Mouse (Mus musculus): Measurements from ENCODE around the gene Galnt11.
"Not testable (repeated sequence)": the region's sequence is repeated elsewhere in the genome, so short reads cannot be mapped to it uniquely, and the experiment has no call there.

Galnt11 gene

DNA sequence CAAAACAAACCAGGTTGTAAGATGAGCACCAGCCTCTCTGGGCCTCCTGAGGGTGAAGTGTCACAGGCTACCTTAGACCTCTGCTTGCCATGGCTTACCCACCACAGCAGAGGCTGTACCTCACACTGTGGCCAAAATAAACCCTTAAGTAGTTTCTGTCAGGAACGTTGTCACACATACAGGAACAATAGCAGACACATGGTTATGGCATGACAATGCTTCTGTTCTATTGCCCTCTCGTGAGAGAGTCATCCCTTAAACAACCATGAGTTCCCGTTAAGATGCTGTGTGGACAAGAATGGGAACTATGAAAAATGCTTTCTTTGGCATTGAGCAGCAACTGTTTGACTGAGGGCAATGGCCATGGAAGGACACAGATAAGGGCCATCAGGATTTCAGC is at the start of gene Galnt11:
TSS of gene Galnt11 (plus strand) at position 301 of the 400 bp plus-strand sequence.
- DNase-seq (ENCODE audit: low spot score): no peak

DNA sequence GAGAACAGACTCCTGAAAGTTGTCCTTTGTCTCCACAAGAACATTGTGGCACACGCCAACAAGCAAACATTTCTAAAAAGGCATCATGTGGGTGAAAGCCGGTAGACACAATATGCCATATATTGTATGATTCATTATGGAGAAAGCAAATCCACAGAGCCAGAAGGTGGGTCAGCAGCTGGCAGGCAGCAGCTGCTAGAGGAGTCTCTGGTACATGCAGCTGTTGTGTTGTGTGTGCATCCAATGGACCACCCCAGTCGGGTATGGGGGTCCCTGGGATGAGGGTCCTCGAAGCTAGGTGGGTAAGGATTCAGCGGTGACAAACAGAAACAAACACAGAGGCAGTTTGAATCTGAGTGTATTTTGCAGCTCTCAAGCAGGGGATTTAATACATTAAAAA is 43.8 kb upstream of the Galnt11 start:
- DNase-seq (ENCODE audit: low spot score): not testable (repeated sequence)

DNA sequence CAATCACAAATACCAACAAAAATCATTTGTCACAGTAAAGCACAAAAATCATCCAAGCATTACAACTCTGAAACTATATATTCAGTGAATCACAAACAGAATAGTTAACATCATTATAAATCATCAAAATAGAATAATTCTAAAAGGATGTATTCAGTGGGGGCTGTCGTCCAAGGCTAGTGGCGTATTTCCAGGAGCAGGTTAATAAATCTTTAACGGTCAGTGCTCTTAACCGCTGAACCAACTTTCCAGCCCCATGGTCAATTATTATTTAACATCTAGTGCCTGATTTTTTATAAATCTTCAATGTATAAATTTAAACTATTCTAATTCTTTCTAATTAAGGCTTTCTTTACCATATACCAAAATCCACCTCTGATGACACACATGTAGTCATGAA is 43.2 kb upstream of the Galnt11 start:
- not testable (repeated sequence) for DNase-seq (ENCODE audit: low spot score)

DNA sequence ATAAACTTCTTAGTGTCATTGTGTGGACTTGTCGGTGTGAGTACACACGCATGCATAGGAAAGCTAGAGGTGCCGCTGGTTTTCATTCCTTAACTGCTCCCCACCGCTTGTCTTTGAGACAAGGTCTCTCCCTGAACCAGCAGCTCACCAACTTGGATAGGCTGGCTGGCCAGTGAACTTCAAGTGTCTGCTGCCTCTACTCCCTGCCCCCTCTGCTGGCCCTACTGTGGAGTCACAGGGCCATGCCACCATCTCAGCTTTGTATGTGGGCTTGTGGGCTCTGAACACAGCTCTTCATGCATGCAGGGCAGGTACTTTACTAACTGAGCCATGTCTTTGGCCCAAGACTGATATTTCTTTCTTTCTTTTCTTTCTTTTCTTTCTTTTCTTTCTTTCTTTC is 42.4 kb upstream of the Galnt11 start:
- DNase-seq (ENCODE audit: low spot score): peak; percentile 13

DNA sequence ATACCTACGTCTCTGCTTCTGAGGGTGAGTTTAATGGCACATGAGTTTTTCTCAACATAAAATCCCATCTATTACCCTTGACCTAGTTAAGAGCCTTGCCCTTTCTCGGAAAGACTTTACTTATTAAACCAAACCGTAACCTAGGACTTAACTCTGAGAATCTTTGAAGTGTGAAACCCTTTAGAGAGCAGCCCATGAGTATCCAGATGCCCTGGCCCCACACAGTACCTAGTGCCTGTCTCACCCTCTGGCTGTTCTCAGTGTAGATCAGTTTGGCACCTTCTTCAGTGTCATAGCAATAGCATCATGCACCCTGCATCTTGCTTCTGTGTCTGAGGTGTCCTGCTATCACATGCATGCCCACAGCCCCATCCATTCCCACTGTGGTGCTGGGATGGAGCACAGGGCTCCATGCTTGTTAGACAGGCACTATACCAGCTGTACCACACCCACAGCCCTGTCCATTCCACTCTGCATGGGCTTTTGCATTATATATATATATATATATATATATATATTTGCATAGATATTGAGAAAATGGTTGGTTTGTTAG is 41.7 kb upstream of the Galnt11 start:
- DNase-seq (ENCODE audit: low spot score): no peak

DNA sequence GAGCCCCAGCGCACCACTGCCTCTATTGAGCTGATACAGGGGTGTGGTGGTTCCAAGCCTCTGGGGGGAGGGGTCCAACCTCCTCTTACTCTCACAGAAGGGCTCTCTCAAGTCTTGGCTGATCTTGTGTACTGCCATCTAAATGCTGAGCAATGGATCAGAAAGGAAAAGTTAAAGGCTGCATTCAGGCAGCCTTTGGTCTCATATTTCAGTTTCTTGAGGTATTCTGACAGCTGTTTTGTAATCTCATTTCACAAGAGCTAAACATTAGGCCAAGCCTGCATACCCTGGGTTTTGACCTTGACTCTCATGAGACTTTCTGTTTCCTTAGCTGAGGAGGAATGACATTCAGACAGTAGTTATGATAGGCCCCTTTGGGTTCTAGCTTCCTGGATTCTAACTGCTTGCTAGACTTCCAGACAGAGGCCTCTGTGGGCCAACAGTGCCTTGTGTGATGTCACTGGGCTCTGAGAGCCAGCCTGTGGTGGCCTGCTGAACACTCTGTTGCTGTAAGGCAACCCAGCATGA is 40.6 kb upstream of the Galnt11 start, which contains the start of gene Galntl5:
TSS of gene Galntl5 (plus strand) at position 457 of the 528 bp plus-strand sequence.
- DNase-seq (ENCODE audit: low spot score): no peak

DNA sequence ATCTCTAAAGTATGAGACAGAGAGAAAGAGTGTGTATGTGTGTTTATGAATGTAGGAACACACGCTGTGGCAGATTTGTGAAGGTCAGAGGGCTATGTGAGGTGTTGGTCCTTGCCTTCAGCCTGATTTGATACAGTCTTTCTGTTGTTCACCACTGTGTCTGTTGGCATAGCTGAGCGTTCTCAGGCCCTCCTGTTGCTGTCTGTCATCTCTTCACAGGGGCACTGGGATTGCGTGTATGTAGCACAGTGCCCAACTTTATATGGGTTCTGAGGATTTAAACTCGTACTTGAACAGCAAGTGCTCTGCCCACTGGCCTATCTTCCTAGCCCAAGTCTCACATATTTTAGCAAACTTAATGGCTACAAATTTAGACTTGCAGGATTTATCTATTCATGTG is 38.1 kb upstream of the Galnt11 start:
- DNase-seq (ENCODE audit: low spot score): no peak

DNA sequence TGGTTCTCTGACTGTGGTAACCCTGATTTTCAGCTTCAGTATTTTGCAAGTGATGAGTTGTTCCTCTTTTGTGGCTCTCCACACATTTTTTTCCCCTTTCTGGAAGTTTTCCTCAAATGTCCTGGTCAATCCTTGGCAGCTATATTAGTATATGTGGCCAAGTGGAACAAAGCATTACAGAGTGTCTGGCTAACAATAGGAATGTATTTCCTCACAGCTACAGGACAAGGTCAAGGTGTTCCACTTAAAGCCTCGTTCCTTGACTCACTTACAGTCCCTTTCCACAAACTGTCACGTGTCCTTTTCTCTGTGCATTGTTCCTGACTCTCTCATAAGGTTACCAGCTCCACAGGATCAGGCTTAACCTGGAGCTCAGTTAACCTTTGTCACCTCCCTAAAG is 37.1 kb upstream of the Galnt11 start:
- no peak for DNase-seq (ENCODE audit: low spot score)

DNA sequence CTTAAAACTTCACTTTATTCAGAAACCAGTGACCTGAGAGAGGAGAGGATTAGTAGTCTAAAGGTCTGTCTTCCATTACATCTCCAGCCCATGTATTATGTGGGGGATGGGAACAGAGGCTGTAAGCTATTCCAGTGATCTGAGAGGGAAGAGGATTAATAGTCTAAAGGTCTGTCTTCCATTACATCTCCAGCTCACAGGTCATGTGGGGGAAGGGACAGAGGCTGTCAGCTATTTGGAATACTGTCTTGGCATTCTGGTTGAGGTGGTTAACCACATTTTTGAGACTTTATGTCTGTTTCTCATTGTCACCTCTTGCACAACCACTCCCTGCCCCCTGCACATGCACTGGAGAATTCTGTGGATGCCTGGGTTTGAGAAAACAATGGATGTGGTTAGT is 34.0 kb upstream of the Galnt11 start:
- DNase-seq (ENCODE audit: low spot score): peak; percentile 4

DNA sequence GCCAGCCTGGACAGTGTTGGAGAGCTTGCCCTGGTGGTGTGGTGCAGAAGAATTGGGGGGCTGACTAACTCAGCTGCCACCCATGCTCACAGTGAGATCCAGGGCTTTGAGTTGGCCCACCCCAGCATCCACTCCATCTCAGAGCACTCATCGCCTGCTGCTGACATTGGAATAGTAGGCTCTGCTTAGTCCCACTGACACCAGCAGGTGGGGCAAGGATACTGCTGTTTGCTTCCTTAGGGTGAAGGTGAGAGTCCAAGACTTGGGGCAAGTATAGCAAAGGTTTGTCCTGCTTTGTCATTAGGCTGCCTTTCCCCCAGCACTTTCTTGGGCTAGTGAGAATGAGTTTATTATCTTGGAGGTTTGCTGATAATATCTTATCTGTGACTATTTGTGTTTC is 32.9 kb upstream of the Galnt11 start:
- peak; percentile 35 for DNase-seq (ENCODE audit: low spot score)

DNA sequence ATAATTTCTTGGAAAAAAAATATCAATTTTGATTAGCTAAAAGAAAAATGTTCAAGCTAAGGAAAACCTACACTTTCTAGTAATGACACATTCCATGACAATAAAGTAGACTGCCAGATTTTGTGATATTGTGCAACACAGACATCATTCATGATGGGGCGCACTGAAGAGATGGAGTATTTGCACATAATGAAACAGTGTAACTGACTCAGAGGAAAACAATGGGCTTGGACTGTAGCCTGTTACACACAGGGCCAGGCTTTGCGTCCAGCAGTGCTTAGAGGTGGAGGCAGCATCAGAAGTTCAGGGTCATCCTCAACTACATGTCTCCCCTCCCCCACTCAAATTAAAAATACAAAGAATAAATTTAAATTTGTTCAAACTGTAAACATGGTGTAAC is 31.2 kb upstream of the Galnt11 start:
- no peak for DNase-seq (ENCODE audit: low spot score)

DNA sequence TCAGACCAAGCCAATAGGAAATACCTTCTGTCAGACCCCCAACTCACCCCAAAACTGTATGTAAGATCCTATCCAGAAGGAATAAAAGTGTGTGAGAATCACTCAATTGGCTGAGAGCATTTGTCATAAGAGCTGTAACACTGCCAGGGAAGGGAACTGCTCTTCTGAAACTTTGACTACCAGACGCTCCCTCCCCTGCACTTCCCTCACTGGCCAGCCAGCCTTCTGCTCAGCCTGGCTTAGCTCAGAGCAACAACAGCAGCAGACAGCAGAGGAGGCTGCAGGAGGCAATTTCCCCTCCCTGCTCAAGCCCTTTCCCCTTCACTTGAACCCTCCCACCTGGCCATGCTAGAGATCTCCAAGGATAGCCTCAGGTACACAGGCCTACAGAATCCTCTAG is 9.8 kb upstream of the Galnt11 start:
- DNase-seq (ENCODE audit: low spot score): no peak

DNA sequence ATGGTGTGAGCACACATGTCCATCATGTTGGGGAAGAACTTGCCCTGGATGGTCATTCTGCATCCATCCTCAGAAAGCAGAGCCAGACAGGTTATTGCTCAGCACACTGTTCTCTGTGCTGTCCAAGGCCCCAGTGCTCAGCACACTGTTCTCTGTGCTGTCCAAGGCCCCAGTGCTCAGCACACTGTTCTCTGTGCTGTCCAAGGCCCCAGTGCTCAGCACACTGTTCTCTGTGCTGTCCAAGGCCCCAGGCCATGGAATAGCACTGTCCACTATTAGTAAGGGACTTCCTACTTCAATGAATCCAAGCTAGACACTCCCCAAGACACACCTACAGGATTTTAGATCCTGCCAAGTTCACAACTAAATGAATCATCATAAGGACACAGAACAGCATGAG is 8.5 kb upstream of the Galnt11 start:
- not testable (repeated sequence) for DNase-seq (ENCODE audit: low spot score)

DNA sequence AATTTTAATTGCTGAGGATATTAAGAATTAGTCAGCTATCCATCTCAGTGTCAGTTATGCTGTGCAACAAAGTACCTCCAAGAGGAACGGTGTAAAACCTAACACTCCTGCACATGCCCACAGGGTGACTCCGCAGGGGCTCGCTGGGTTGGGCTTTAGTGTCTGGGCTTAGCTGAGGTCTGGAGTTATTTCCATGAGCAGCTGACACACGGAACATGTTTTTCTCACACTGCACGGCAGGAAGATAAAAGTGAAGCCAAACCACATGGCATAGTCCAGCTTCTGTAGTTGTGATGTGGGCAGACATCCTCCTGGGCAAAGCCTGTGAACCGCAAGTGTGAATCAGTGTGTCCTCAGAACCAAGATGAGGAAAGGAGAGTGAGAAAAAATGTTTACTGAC is 6.7 kb upstream of the Galnt11 start:
- no peak for DNase-seq (ENCODE audit: low spot score)

DNA sequence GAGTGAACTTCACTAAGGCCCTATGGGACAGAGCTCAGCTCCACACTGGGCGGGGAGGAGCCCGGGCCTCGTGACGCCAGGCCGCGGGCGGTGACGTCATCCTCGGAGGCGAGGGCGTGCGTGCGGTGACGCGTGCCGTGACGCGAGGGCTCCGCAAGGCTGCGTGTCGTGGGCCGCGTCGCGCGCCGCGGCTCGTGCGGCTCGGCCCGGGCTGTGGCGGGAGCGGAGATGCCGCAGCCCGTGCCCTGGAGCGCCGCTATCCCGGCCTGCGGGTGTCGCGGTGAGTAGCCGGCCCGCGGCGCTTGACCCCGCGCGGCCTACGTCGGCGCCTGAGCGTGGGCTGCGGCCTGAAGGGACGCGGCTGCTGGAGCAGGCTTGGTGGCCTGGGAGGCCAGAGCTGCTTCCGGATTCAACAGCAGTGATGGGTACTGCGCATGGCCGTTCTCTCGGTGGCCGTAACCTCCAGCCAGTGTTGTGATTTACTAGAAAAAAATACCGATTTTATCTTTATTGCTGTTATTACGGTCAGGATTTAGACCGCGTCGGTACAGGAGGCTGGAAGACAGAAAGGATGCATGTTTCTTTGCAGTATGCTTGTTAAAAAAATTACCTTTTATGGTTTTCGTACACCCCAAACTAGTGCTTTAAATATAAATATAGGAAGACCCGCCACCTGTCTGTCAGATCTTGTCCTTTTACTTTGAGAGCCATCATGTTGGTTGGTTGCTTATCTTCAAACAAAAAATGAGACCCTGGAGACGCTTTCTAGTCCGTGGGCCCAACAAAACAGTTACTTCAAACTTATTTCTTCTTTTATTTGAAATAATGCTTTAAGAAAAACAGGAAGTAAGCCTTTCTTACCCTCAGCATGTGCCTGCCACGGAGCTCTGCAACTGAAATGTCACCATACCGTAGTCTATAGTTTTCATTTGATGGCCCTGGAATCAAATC is 1.3 kb downstream of the Galnt11 start, which contains the start of gene E130116L18Rik:
TSS of gene E130116L18Rik (minus strand) at position 402 of the 951 bp plus-strand sequence.
- DNase-seq (ENCODE audit: low spot score): peak; percentile 85

DNA sequence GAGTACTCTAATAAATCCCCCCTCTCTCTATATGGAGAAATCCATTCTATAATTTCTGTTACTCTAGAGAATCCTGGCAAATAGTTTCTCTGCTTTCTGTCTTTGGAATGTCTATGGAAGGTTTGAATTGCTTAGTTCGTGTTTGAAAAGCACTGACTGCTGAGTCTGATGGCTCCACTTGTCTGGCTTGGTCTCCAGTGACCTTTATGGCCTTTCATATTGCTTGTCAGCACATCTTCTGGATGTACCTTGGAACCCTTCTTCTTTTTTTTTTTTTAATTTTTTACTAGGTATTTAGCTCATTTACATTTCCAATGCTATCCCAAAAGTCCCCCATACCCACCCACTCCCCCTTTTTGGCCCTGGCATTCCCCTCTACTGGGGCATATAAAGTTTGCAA is 2.7 kb downstream of the Galnt11 start:
- not testable (repeated sequence) for DNase-seq (ENCODE audit: low spot score)

DNA sequence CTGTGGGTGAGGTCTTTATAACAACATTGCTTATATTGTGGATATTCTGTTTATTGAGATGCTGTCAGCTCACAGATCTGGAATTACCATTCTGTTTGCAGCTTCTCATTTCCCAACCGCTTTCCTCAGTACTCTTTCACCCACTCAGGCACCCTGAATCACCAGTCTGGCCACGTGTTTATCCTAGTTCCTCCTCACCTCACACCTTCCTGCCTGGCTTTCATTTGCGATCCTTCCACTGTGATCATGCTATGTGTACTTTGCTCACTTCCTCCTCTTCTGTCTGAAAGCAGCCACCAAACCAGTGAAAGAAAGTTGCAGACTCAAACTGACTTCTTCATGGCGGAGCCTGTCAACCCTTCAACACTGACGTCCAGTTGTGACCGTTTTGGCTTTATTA is 21.4 kb downstream of the Galnt11 start:
- DNase-seq (ENCODE audit: low spot score): no peak

DNA sequence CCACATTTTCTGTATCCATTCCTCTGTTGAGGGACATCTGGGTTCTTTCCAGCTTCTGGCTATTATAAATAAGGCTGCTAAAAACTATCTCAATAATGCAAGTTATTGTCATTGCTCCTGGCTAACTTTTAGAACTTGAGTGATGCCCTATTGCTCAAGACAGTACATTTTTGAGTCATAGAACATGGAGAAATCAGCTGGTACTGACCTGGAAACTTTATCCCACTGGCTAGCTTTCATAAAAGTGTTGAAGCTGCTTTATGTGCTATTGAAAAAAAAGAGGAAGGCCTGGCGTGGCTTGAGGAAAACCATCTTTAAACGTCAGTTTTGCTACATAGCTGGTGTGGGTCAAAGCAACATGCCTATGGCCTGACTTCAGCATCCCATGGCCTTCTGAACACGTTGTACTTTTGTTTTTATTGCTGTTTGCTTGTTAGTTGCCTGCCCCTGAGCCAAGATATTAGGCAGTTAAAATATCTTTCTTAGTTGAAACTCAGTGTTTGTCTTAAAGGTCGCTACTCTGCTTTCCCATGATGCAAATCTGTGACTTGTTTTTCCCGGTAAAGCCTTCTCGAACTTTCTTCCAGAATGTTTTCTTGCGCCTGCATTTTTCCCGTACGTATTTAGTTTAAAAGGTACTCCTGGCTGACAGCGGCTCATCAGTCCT is 24.2 kb downstream of the Galnt11 start:
- no peak for DNase-seq (ENCODE audit: low spot score)

DNA sequence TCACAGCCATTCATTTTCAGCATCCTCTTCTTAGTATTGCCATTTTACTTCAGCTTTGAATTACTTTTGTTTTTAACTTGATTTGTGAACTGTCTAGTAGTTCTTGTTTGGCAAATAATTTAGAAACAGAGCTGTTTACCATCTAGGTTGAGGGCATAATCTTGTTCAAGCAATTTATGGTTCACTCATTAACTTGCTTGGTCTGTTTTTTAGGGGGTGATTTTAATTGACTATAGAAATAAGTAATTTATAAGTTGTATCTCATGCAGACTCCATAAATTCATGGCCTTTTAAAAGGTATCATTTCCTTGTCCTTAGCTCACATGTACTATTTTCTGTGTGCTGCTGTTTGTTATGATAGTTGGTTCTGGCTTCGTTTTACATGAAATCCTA is 24.8 kb downstream of the Galnt11 start:
- DNase-seq (ENCODE audit: low spot score): no peak

DNA sequence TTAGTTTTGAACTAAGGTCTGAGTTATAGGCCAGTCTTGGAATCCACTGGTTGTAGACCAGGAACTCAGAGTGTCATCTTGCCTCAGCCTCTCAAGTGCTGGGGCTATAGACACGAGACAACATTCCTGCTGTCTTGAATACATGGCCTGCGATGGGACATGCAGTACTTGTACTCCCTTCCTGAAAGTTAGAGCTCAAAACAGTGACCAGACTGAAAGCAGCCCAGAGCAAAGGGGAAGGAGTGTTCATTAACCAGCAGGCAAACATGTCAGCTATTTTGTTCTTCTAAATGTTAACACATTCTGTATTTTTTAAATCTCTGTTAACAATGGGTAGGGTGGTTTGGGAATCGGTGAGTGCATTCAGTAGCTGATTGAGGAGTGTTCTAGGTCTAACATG is 25.3 kb downstream of the Galnt11 start:
- DNase-seq (ENCODE audit: low spot score): no peak

DNA sequence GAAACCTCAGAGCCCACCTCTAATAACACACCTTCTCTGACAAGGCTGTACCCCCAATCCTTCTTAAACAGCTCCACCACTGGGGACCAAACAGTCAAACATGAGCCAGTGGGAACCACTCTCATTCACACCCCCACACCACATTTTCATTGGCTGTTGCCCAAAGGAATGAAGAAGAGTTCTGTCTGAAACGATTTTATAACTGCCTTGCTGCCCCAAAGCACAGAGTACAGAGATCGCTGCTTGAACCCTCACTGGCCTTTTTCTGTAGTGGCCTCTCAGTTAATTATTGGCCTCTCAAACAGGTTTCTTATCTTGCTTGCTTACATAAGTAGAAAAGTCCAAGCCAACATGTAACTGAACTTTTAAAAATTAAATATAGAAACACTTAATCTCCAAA is 30.7 kb downstream of the Galnt11 start:
- no peak for DNase-seq (ENCODE audit: low spot score)

DNA sequence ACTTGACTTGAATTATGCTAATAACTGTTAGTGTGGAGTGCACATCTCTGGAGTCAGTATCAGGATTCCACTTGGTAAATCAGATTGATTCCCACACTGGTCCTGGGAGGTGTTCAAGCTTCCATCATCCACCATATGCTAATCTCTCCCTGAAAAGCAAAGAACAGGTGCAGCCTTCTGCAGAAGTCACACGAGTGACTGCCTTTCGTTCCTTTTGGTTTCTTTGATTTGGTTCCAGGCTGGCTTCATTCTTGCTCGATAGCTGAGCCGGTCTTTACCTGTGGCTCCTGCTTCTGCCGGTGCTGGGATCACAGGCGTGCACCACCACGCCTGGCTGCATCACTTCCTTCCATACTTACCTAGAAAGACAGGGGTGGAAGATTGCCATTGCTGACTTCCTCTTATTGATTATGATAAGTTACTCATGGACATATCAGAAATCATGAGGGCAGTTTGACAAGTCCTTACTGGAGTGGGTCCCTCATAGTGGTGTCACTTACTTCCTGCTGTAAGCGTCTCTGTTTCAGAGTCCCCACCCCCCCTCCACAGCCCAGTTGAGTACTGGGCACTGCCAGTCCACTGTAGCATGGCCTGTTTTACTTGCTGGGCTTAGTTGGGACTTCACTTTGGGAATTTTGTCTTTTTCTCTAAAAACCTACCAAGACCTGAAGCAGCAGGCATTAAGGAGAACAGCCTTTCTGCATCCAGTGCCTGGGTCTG is 31.3 kb downstream of the Galnt11 start:
- no peak for DNase-seq (ENCODE audit: low spot score)

Measured in retina, embryonic 14.5 days (tissue).